Mouse (Mus musculus) E14TG2a.4 (cell line): Measurements from ENCODE around the gene 1700001C02Rik.

Experiments
- CTCF ChIP-seq: conservative IDR thresholded peaks from 2 replicates; pipeline ENCODE4 v1.5.1; 2014; ENCODE audit warnings: low read length
- POU5F1 ChIP-seq: IDR thresholded peaks from 2 replicates; pipeline ENCODE4 v1.6.1; 2014; ENCODE audit warnings: low read length, borderline replicate concordance

- no peak for TF ChIP-seq CTCF
- no peak for TF ChIP-seq POU5F1
Observed at GRCm38 (mm10) chr5:30423121-30423520, 42.7 kb upstream of the 1700001C02Rik start.
